Mouse (Mus musculus): Measurements from ENCODE around the gene Thada. TPM values are rescaled to one million over a fixed set of nuclear protein-coding genes. Genes with fewer than 3 reads are reported as not detected.

The Thada gene
- polyA plus RNA-seq, 1 experiment: 9.4 TPM

- Histone ChIP-seq H3K27me3 (replicated peaks; ENCODE audit: control insufficient read depth, insufficient read depth, low read length) (no peaks in the 10 kb centered on the region), H3K27ac (ENCODE audit: insufficient read depth, low read depth, low read length) (no peak overlapping the region), H3K4me1 (ENCODE audit: control insufficient read depth, insufficient read depth, low read length) (peaks cover 4% of the 10 kb centered on the region; the same call in 1 of the 2 replicates), H3K4me3 (ENCODE audit: insufficient read depth, low read depth, low read length) (no peak overlapping the region), H3K36me3 (ENCODE audit: control insufficient read depth, insufficient read depth, low read length) (no peaks in the 10 kb centered on the region)
- peak; percentile 58 for DNase-seq
- WGBS: 49% methylated on average over 9 of the region's 9 CpGs
- TF ChIP-seq POLR2A (IDR thresholded peaks at IDR 0.05; ENCODE audit: low read depth, low read length) (no peak), CTCF (conservative IDR thresholded peaks at IDR 0.05; ENCODE audit: insufficient read depth, insufficient read length, low read depth, low read length) (no peak)
Observed at GRCm38 (mm10) chr17:84256278-84256819, 209.7 kb downstream of the Thada start.

DNA sequence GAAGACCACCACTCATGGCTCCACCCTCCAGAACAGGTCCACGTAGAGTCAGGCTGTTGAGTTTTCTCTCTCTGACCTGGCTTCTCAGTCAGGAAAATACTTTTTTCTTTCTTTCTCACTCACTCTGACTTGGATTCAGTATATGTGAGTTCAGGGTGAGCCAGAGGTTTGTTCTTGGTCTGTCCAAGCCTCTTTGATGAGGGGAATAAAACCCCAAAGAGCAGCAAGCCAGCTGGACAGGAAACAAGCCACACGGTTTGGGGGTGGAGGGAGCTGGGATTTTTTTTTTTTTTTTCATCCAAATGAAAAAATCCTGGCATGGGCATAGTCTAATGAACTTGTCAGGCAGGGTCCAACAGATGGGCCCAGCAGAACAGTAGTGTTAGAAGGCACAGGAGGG lies 210.2 kb downstream of the Thada start:
- H3K36me3 ChIP-seq (ENCODE audit: control insufficient read depth, insufficient read depth, low read length): no peaks in the 10 kb centered on the region
- H3K27me3 ChIP-seq (replicated peaks; ENCODE audit: control insufficient read depth, insufficient read depth, low read length): no peaks in the 10 kb centered on the region
- no peak for DNase-seq
- peaks cover 4% of the 10 kb centered on the region; the same call in 1 of the 2 replicates for H3K4me1 ChIP-seq (ENCODE audit: control insufficient read depth, insufficient read depth, low read length)
- no peak overlapping the region for H3K4me3 ChIP-seq (ENCODE audit: insufficient read depth, low read depth, low read length)
- TF ChIP-seq CTCF (conservative IDR thresholded peaks at IDR 0.05; ENCODE audit: insufficient read depth, insufficient read length, low read depth, low read length) (no peak), POLR2A (IDR thresholded peaks at IDR 0.05; ENCODE audit: low read depth, low read length) (no peak)
- H3K27ac ChIP-seq (ENCODE audit: insufficient read depth, low read depth, low read length): no peak overlapping the region
- 48% methylated on average over 2 of the region's 2 CpGs for WGBS

GRCm38 (mm10) chr17:84251426-84251825 lies 214.6 kb downstream of the Thada start:
- H3K36me3 ChIP-seq (ENCODE audit: control insufficient read depth, insufficient read depth, low read length): no peaks in the 10 kb centered on the region; the same call in 1 of the 2 replicates
- H3K4me1 ChIP-seq (ENCODE audit: control insufficient read depth, insufficient read depth, low read length): peaks cover 4% of the 10 kb centered on the region; the same call in 1 of the 2 replicates
- H3K27ac ChIP-seq (ENCODE audit: insufficient read depth, low read depth, low read length): no peak overlapping the region
- peak; percentile 43 for DNase-seq
- no peak overlapping the region for H3K4me3 ChIP-seq (ENCODE audit: insufficient read depth, low read depth, low read length)
- no peaks in the 10 kb centered on the region for H3K27me3 ChIP-seq (replicated peaks; ENCODE audit: control insufficient read depth, insufficient read depth, low read length)
- 69% methylated on average over 3 of the region's 3 CpGs for WGBS
- no peak for TF ChIP-seq POLR2A (IDR thresholded peaks at IDR 0.05; ENCODE audit: low read depth, low read length)
- no peak for TF ChIP-seq CTCF (conservative IDR thresholded peaks at IDR 0.05; ENCODE audit: insufficient read depth, insufficient read length, low read depth, low read length)

GRCm38 (mm10) chr17:84244182-84244920 lies 221.7 kb downstream of the Thada start:
- Histone ChIP-seq H3K36me3 (ENCODE audit: control insufficient read depth, insufficient read depth, low read length) (no peaks in the 10 kb centered on the region; the same call in 1 of the 2 replicates), H3K4me1 (ENCODE audit: control insufficient read depth, insufficient read depth, low read length) (no peaks in the 10 kb centered on the region; the same call in 1 of the 2 replicates), H3K4me3 (ENCODE audit: insufficient read depth, low read depth, low read length) (no peak overlapping the region), H3K27ac (ENCODE audit: insufficient read depth, low read depth, low read length) (no peak overlapping the region), H3K27me3 (replicated peaks; ENCODE audit: control insufficient read depth, insufficient read depth, low read length) (no peaks in the 10 kb centered on the region)
- 59% methylated on average over 18 of the region's 18 CpGs for WGBS
- TF ChIP-seq POLR2A (IDR thresholded peaks at IDR 0.05; ENCODE audit: low read depth, low read length): no peak
- TF ChIP-seq CTCF (conservative IDR thresholded peaks at IDR 0.05; ENCODE audit: insufficient read depth, insufficient read length, low read depth, low read length): no peak
- DNase-seq: no peak

GRCm38 (mm10) chr17:84243759-84244158 lies 222.2 kb downstream of the Thada start:
- Histone ChIP-seq H3K4me3 (ENCODE audit: insufficient read depth, low read depth, low read length) (no peak overlapping the region), H3K4me1 (ENCODE audit: control insufficient read depth, insufficient read depth, low read length) (no peaks in the 10 kb centered on the region; the same call in 1 of the 2 replicates), H3K36me3 (ENCODE audit: control insufficient read depth, insufficient read depth, low read length) (no peaks in the 10 kb centered on the region; the same call in 1 of the 2 replicates), H3K27me3 (replicated peaks; ENCODE audit: control insufficient read depth, insufficient read depth, low read length) (no peaks in the 10 kb centered on the region), H3K27ac (ENCODE audit: insufficient read depth, low read depth, low read length) (no peak overlapping the region)
- 44% methylated on average over 6 of the region's 6 CpGs for whole genome bisulfite sequencing
- no peak for DNase-seq
- TF ChIP-seq POLR2A (IDR thresholded peaks at IDR 0.05; ENCODE audit: low read depth, low read length) (no peak), CTCF (conservative IDR thresholded peaks at IDR 0.05; ENCODE audit: insufficient read depth, insufficient read length, low read depth, low read length) (no peak)

- H3K4me3 ChIP-seq (ENCODE audit: insufficient read depth, low read depth, low read length): no peak overlapping the region
- H3K36me3 ChIP-seq (ENCODE audit: control insufficient read depth, insufficient read depth, low read length): no peaks in the 10 kb centered on the region
- no peaks in the 10 kb centered on the region; the same call in 1 of the 2 replicates for H3K4me1 ChIP-seq (ENCODE audit: control insufficient read depth, insufficient read depth, low read length)
- no peaks in the 10 kb centered on the region for H3K27me3 ChIP-seq (replicated peaks; ENCODE audit: control insufficient read depth, insufficient read depth, low read length)
- WGBS: 97% methylated on average over 6 of the region's 6 CpGs
- no peak for DNase-seq
- H3K27ac ChIP-seq (ENCODE audit: insufficient read depth, low read depth, low read length): no peak overlapping the region
- TF ChIP-seq POLR2A (IDR thresholded peaks at IDR 0.05; ENCODE audit: low read depth, low read length) (no peak), CTCF (conservative IDR thresholded peaks at IDR 0.05; ENCODE audit: insufficient read depth, insufficient read length, low read depth, low read length) (no peak; the same call in 1 of the 2 replicates)
Observed at GRCm38 (mm10) chr17:84241308-84241957, 224.6 kb downstream of the Thada start.
